15 mouse cellular contexts compared by ENCODE assay signal in genomic region chr9:106889321-106889720, GRCm38 (mm10). TPM values are rescaled to one million over a fixed set of nuclear protein-coding genes. Genes with fewer than 3 reads are reported as not detected.
DNase-seq lines count a peak whose midpoint lies in the region; ATAC-seq lines count a peak whose summit lies in the region.
"Had no signal": no experiment of that assay in that cellular context is flagged by ENCODE, and none has a peak within 500 bp of the region (broad histone marks: within the 10 kb centered on the region; RNA-seq: fewer than 3 reads in every experiment).

No protein-coding gene starts in this region.

- no peaks in the 10 kb centered on the region for H3K27me3 ChIP-seq in heart, embryonic 13.5 days (replicated peaks)
- no peaks in the 10 kb centered on the region for H3K27me3 ChIP-seq in neural tube, embryonic 12.5 days (replicated peaks)
- no peaks in the 10 kb centered on the region for H3K27me3 ChIP-seq in embryonic facial prominence, embryonic 10.5 days (replicated peaks; ENCODE audit: low read depth, poor library complexity, severe bottlenecking)
- H3K27me3 ChIP-seq in stomach, embryonic 15.5 days (replicated peaks) = no peaks in the 10 kb centered on the region
- H3K27me3 ChIP-seq: limb, embryonic 13.5 days had no signal

- no peak for ATAC-seq in heart, embryonic 13.5 days (ENCODE audit: extremely low read depth, insufficient number of reproducible peaks, low FRiP score, low TSS enrichment)
- no peak for ATAC-seq in neural tube, embryonic 12.5 days (ENCODE audit: low FRiP score, low read depth)
- ATAC-seq in stomach, embryonic 15.5 days (ENCODE audit: insufficient read depth, low FRiP score, low read depth) = no peak
- ATAC-seq: activated CD4-positive, CD25-positive, alpha-beta regulatory T cell, adult 4 months had no signal

- no peak overlapping the region for H3K27ac ChIP-seq in heart, embryonic 13.5 days (replicated peaks)
- H3K27ac ChIP-seq in neural tube, embryonic 12.5 days = no peak overlapping the region
- no peak overlapping the region for H3K27ac ChIP-seq in embryonic facial prominence, embryonic 10.5 days (replicated peaks)
- no peak overlapping the region for H3K27ac ChIP-seq in stomach, embryonic 15.5 days
- H3K27ac ChIP-seq: limb, embryonic 13.5 days had no signal

- H3K9ac ChIP-seq in heart, embryonic 13.5 days = peak overlapping the region; percentile 92; the same call in 1 of the 2 replicates
- no peak overlapping the region for H3K9ac ChIP-seq in neural tube, embryonic 12.5 days
- no peak overlapping the region for H3K9ac ChIP-seq in stomach, embryonic 15.5 days

- 85% methylated on average over 9 of the region's 9 CpGs for WGBS in heart, embryonic 13.5 days
- 91% methylated on average over 9 of the region's 9 CpGs for WGBS in neural tube, embryonic 12.5 days
- WGBS in embryonic facial prominence, embryonic 10.5 days = 85% methylated on average over 9 of the region's 9 CpGs
- WGBS in stomach, embryonic 15.5 days = 79% methylated on average over 9 of the region's 9 CpGs

- no peaks in the 10 kb centered on the region for H3K9me3 ChIP-seq in heart, embryonic 13.5 days
- no peaks in the 10 kb centered on the region for H3K9me3 ChIP-seq in neural tube, embryonic 12.5 days
- H3K9me3 ChIP-seq in embryonic facial prominence, embryonic 10.5 days = no peaks in the 10 kb centered on the region
- H3K9me3 ChIP-seq in stomach, embryonic 15.5 days = no peaks in the 10 kb centered on the region
- H3K9me3 ChIP-seq: limb, embryonic 13.5 days had no signal

- no peak overlapping the region for H3K4me2 ChIP-seq in heart, embryonic 13.5 days
- H3K4me2 ChIP-seq in neural tube, embryonic 12.5 days (replicated peaks) = 0 out of 2 replicates have a peak overlapping the region, but pooled peaks have one; percentile 5
- H3K4me2 ChIP-seq in stomach, embryonic 15.5 days = no peak overlapping the region

- DNase-seq in heart, postnatal 4 days = no peak
- no peak for DNase-seq in neural tube, embryonic 10.5 days (ENCODE audit: extremely low spot score, low spot score)
- no peak for DNase-seq in embryonic facial prominence, embryonic 10.5 days (ENCODE audit: low spot score)
- DNase-seq in T-cell, adult 2 months (ENCODE audit: low spot score) = no peak
- no peak for DNase-seq in left cerebral cortex, postnatal 4 days
- DNase-seq: cerebellum, adult 8-10 months; kidney, postnatal 14 days; lung, postnatal 10 days; midbrain, embryonic 14.5 days; right cerebral cortex, postnatal 14 days had no signal

- peaks cover 46% of the 10 kb centered on the region for H3K36me3 ChIP-seq in heart, embryonic 13.5 days
- H3K36me3 ChIP-seq in neural tube, embryonic 12.5 days = peaks cover 41% of the 10 kb centered on the region
- H3K36me3 ChIP-seq in embryonic facial prominence, embryonic 10.5 days (replicated peaks) = peaks cover 50% of the 10 kb centered on the region
- H3K36me3 ChIP-seq in stomach, embryonic 15.5 days = peaks cover 16% of the 10 kb centered on the region

- peaks cover 58% of the 10 kb centered on the region for H3K4me1 ChIP-seq in heart, embryonic 13.5 days
- peaks cover 57% of the 10 kb centered on the region for H3K4me1 ChIP-seq in neural tube, embryonic 12.5 days
- H3K4me1 ChIP-seq in embryonic facial prominence, embryonic 10.5 days = peaks cover 67% of the 10 kb centered on the region
- peaks cover 44% of the 10 kb centered on the region for H3K4me1 ChIP-seq in stomach, embryonic 15.5 days

- no peak overlapping the region; the same call in 1 of the 2 replicates for H3K4me3 ChIP-seq in heart, embryonic 13.5 days
- H3K4me3 ChIP-seq in neural tube, embryonic 12.5 days = no peak overlapping the region
- H3K4me3 ChIP-seq in embryonic facial prominence, embryonic 10.5 days = peak overlapping the region; percentile 25; the same call in 1 of the 2 replicates
- H3K4me3 ChIP-seq in stomach, embryonic 15.5 days (replicated peaks) = 0 out of 2 replicates have a peak overlapping the region, but pooled peaks have one; percentile 95

- intact Hi-C loops in left cerebral cortex, postnatal 4 days (cut with DNase I) = no loop called here

RNA-seq across cellular contexts. Expression of gene Rbm15b, which starts 2.1 kb away (rescaled TPM):
- 4.7 and 5.5 TPM in 2 replicates for polyA plus RNA-seq in heart, embryonic 13.5 days (2015; fragmentation: Nextera tagmentation; extraction: Ambion mirVana)
- 10 to 100 TPM; 21.6 to 26.1 TPM for total RNA-seq in heart, postnatal 4 days (2021)
- 39.6 and 39.7 TPM in 2 replicates for polyA plus RNA-seq in neural tube, embryonic 12.5 days (2016; fragmentation: Nextera tagmentation; extraction: Ambion mirVana)
- polyA plus RNA-seq in embryonic facial prominence, embryonic 10.5 days (2016; fragmentation: Nextera tagmentation; extraction: Ambion mirVana) = 17.2 and 17.6 TPM in 2 replicates
- 8.1 and 9.4 TPM in 2 replicates for polyA plus RNA-seq in stomach, embryonic 15.5 days (2015; fragmentation: Nextera tagmentation; extraction: Ambion mirVana)
- 10 to 100 TPM; 90.2 to 93.0 TPM for total RNA-seq in left cerebral cortex, postnatal 4 days (2021)

RNA-seq across cellular contexts. Expression of gene Manf, which starts 2.5 kb away (rescaled TPM):
- 195 and 233 TPM in 2 replicates for polyA plus RNA-seq in heart, embryonic 13.5 days (2015; fragmentation: Nextera tagmentation; extraction: Ambion mirVana)
- total RNA-seq in heart, postnatal 4 days (2021) = 100 to 1,000 TPM; 137 to 160 TPM
- polyA plus RNA-seq in neural tube, embryonic 12.5 days (2016; fragmentation: Nextera tagmentation; extraction: Ambion mirVana) = 218 and 248 TPM in 2 replicates
- 254 and 277 TPM in 2 replicates for polyA plus RNA-seq in embryonic facial prominence, embryonic 10.5 days (2016; fragmentation: Nextera tagmentation; extraction: Ambion mirVana)
- polyA plus RNA-seq in stomach, embryonic 15.5 days (2015; fragmentation: Nextera tagmentation; extraction: Ambion mirVana) = 349 and 373 TPM in 2 replicates
- 100 to 1,000 TPM; 162 to 193 TPM for total RNA-seq in left cerebral cortex, postnatal 4 days (2021)

Comparison
In these comparisons a context has a peak if more than half of its experiments do, and no peak if none do; other contexts are left out.
1. H3K4me3 ChIP-seq: peak in embryonic facial prominence, embryonic 10.5 days (single experiment) and stomach, embryonic 15.5 days (single experiment); none in heart, embryonic 13.5 days (single experiment) and neural tube, embryonic 12.5 days (single experiment).